Mouse (Mus musculus): ENCODE measurements around the gene Camk2n2.

DNA sequence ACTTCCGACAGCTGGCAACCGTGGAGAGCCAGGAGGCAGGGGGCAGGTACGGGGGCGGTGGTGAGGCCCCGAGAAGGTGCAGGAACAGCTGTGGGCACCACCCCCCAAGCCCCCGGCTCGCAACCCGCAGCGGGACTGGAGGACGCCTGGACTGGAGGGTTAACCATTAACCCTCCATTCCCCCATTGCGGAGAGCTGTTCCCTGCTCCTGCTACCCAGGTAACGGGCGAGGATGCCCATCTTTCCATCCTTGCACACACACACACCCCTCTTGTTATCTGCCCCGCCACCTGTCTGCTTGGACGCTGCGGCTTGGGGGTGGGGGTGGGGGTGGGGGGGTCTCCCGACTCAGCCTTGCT is 30.4 kb downstream of the Camk2n2 start:
- TF ChIP-seq POLR2A (IDR thresholded peaks at IDR 0.05; ENCODE audit: insufficient read depth, low read depth, low read length) (no peak), CTCF (IDR thresholded peaks at IDR 0.05; ENCODE audit: insufficient read depth, low read depth, low read length) (no peak)
